Mouse (Mus musculus): ENCODE data around the gene Rhov. TPM values are rescaled to one million over a fixed set of nuclear protein-coding genes. Genes with fewer than 3 reads are reported as not detected.

The Rhov gene
- 0.83 and 1.9 TPM in 2 replicates for polyA plus RNA-seq (2016; fragmentation: Nextera tagmentation; extraction: Ambion mirVana)

- peak within 1 kb of the TSS; percentile 69 for H3K27ac ChIP-seq (replicated peaks)
- WGBS, result under 1% methylated on average over 49 of the region's 49 CpGs
Measured at GRCm38 (mm10) chr2:119270643-119271331, at the start of gene Rhov. Gene Rhov, minus strand, starts transcription at chr2:119271272.

DNA sequence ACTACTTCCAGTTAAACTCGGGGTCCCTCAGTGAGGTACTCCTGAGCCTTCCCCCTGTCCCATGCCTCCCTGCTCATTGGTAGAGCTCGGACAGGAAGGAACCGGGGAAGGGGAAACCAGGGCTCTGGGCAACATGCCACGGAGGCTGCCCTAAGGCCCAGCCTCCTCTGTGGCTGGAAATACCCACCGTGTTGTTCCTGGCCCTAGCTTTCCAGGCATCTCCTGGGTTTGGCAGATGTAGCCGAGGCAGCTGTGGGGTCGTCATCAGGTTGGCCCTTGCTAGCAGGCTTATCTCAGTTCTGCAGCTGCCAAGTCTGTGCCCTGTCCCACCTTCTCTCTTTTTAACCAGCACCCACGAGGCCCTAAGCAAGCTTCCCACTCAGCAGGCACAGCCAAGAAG lies 49.5 kb upstream of the Rhov start:
- Histone ChIP-seq H3K36me3 (no peaks in the 10 kb centered on the region), H3K9me3 (replicated peaks) (peaks cover 4% of the 10 kb centered on the region; the same call in 1 of the 2 replicates), H3K27me3 (ENCODE audit: low read depth, poor library complexity, severe bottlenecking) (peaks cover 95% of the 10 kb centered on the region), H3K4me3 (no peak overlapping the region), H3K4me1 (peaks cover 50% of the 10 kb centered on the region), H3K27ac (replicated peaks) (no peak overlapping the region)
- DNase-seq (ENCODE audit: low spot score), result no peak
- WGBS, result 77% methylated on average over 8 of the region's 8 CpGs

More at GRCm38 (mm10) chr2:119270643-119271331, at the start of gene Rhov:
- peaks cover 25% of the 10 kb centered on the region for H3K27me3 ChIP-seq (ENCODE audit: low read depth, poor library complexity, severe bottlenecking)
- H3K4me1 ChIP-seq, result peaks cover 12% of the 10 kb centered on the region
- peak; percentile 72 for DNase-seq (ENCODE audit: low spot score)
- no peaks in the 10 kb centered on the region for H3K36me3 ChIP-seq
- H3K4me3 ChIP-seq, result peak within 1 kb of the TSS; percentile 70
- no peaks in the 10 kb centered on the region for H3K9me3 ChIP-seq (replicated peaks)

GRCm38 (mm10) chr2:119318043-119318710 lies 47.1 kb upstream of the Rhov start:
- WGBS, result 81% methylated on average over 3 of the region's 3 CpGs
- H3K27me3 ChIP-seq (ENCODE audit: low read depth, poor library complexity, severe bottlenecking), result peaks cover 95% of the 10 kb centered on the region

DNA sequence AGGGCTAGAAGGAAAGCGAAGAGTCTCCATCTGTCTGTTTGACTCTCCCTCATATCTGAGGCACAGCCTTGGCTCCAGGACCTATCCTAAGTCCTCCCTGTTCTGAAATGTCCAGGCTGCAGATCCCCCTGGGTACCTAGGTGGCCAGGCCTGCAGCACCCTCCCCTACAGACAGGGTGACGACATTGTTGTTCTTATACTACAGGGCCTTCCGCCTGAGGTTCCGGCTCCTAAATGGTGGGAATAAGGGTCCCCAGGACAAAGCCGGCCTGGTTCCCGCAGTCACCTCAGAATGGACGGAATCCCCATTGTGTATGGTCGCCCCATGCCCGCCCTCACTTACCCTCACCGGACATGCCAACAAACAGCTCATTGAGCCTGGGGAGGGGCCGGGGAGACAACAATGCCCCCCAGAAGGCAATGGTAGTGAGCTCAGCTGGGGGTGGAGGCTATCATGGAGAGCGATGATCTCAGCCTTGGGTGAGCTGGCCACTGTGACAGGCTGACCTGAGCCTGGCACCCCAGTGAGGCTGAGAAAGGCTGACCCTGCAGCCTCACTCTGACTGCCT lies 43.8 kb upstream of the Rhov start:
- Histone ChIP-seq H3K27ac (replicated peaks) (0 out of 2 replicates have a peak overlapping the region, but pooled peaks have one; percentile 2), H3K36me3 (no peaks in the 10 kb centered on the region), H3K9me3 (replicated peaks) (peaks cover 4% of the 10 kb centered on the region; the same call in 1 of the 2 replicates), H3K4me3 (no peak overlapping the region), H3K4me1 (peaks cover 40% of the 10 kb centered on the region), H3K27me3 (ENCODE audit: low read depth, poor library complexity, severe bottlenecking) (peaks cover 77% of the 10 kb centered on the region)
- no peak for DNase-seq (ENCODE audit: low spot score)
- 66% methylated on average over 12 of the region's 12 CpGs for WGBS

More at GRCm38 (mm10) chr2:119318043-119318710, 47.1 kb upstream of the Rhov start:
- Histone ChIP-seq H3K36me3 (no peaks in the 10 kb centered on the region), H3K9me3 (replicated peaks) (peaks cover 4% of the 10 kb centered on the region; the same call in 1 of the 2 replicates), H3K4me3 (no peak overlapping the region), H3K27ac (replicated peaks) (no peak overlapping the region), H3K4me1 (peaks cover 41% of the 10 kb centered on the region)
- DNase-seq (ENCODE audit: low spot score), result no peak

- Histone ChIP-seq H3K27me3 (ENCODE audit: low read depth, poor library complexity, severe bottlenecking) (peaks cover 68% of the 10 kb centered on the region), H3K4me3 (no peak overlapping the region), H3K27ac (replicated peaks) (peak overlapping the region; percentile 2; the same call in 1 of the 2 replicates), H3K4me1 (peaks cover 40% of the 10 kb centered on the region), H3K9me3 (replicated peaks) (peaks cover 4% of the 10 kb centered on the region; the same call in 1 of the 2 replicates), H3K36me3 (no peaks in the 10 kb centered on the region)
- no peak for DNase-seq (ENCODE audit: low spot score)
- WGBS, result 39% methylated on average over 10 of the region's 10 CpGs
Measured at GRCm38 (mm10) chr2:119313780-119314479, 42.9 kb upstream of the Rhov start.

- Histone ChIP-seq H3K27ac (replicated peaks) (peak overlapping the region; percentile 18), H3K4me1 (peaks cover 37% of the 10 kb centered on the region), H3K27me3 (ENCODE audit: low read depth, poor library complexity, severe bottlenecking) (peaks cover 54% of the 10 kb centered on the region), H3K36me3 (no peaks in the 10 kb centered on the region), H3K9me3 (replicated peaks) (peaks cover 4% of the 10 kb centered on the region; the same call in 1 of the 2 replicates), H3K4me3 (no peak overlapping the region)
- DNase-seq (ENCODE audit: low spot score), result no peak
- WGBS, result 56% methylated on average over 2 of the region's 2 CpGs
Measured at GRCm38 (mm10) chr2:119312380-119312958, 41.4 kb upstream of the Rhov start.

DNA sequence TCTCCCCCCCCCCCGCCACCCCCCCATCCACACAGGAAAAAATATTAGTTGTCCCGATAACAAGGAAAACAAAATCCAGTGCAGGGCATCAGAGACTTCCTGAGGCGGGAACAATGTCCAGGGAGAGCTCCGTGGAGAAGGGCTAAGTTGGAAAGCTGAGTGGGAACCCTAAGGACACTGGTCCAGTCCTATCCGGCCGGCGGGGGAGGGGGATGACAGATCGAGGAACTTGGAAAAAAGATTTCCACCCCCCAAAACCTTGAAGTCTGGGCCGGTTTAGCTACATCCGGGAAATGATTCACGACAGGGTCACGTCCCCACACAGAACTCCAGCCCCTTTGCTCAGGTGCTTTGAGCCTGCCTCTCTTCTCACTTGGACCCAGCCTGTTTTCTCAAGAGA lies 40.5 kb upstream of the Rhov start:
- no peak for DNase-seq (ENCODE audit: low spot score)

GRCm38 (mm10) chr2:119304798-119305208 lies 33.7 kb upstream of the Rhov start:
- DNase-seq (ENCODE audit: low spot score), result peak; percentile 44
- no peaks in the 10 kb centered on the region for H3K9me3 ChIP-seq (replicated peaks)
- H3K4me3 ChIP-seq, result no peak overlapping the region
- H3K27me3 ChIP-seq (ENCODE audit: low read depth, poor library complexity, severe bottlenecking), result no peaks in the 10 kb centered on the region
- peaks cover under 1% of the 10 kb centered on the region; the same call in 1 of the 2 replicates for H3K36me3 ChIP-seq
- H3K27ac ChIP-seq (replicated peaks), result peak overlapping the region; percentile 50; the same call in 1 of the 2 replicates
- H3K4me1 ChIP-seq, result peaks cover 52% of the 10 kb centered on the region
- 23% methylated on average over 3 of the region's 3 CpGs for WGBS

More for the DNA sequence above, 40.5 kb upstream of the Rhov start:
- Histone ChIP-seq H3K4me1 (peaks cover 37% of the 10 kb centered on the region), H3K27me3 (ENCODE audit: low read depth, poor library complexity, severe bottlenecking) (peaks cover 46% of the 10 kb centered on the region), H3K27ac (replicated peaks) (no peak overlapping the region), H3K4me3 (no peak overlapping the region), H3K36me3 (no peaks in the 10 kb centered on the region), H3K9me3 (replicated peaks) (peaks cover 4% of the 10 kb centered on the region; the same call in 1 of the 2 replicates)
- WGBS, result 51% methylated on average over 12 of the region's 12 CpGs

- WGBS, result 50% methylated on average over 3 of the region's 3 CpGs
- Histone ChIP-seq H3K36me3 (peaks cover 5% of the 10 kb centered on the region), H3K4me3 (no peak overlapping the region), H3K4me1 (peaks cover 56% of the 10 kb centered on the region), H3K27ac (replicated peaks) (no peak overlapping the region; the same call in 1 of the 2 replicates), H3K9me3 (replicated peaks) (no peaks in the 10 kb centered on the region), H3K27me3 (ENCODE audit: low read depth, poor library complexity, severe bottlenecking) (no peaks in the 10 kb centered on the region)
- DNase-seq (ENCODE audit: low spot score), result no peak
Measured at GRCm38 (mm10) chr2:119304391-119304790, 33.3 kb upstream of the Rhov start.

GRCm38 (mm10) chr2:119302876-119303275 lies 31.8 kb upstream of the Rhov start:
- Histone ChIP-seq H3K27ac (replicated peaks) (no peak overlapping the region), H3K36me3 (peaks cover 20% of the 10 kb centered on the region), H3K4me1 (peaks cover 63% of the 10 kb centered on the region), H3K4me3 (no peak overlapping the region), H3K9me3 (replicated peaks) (no peaks in the 10 kb centered on the region), H3K27me3 (ENCODE audit: low read depth, poor library complexity, severe bottlenecking) (no peaks in the 10 kb centered on the region)
- no peak for DNase-seq (ENCODE audit: low spot score)
- WGBS, result 75% methylated on average over 6 of the region's 6 CpGs

DNA sequence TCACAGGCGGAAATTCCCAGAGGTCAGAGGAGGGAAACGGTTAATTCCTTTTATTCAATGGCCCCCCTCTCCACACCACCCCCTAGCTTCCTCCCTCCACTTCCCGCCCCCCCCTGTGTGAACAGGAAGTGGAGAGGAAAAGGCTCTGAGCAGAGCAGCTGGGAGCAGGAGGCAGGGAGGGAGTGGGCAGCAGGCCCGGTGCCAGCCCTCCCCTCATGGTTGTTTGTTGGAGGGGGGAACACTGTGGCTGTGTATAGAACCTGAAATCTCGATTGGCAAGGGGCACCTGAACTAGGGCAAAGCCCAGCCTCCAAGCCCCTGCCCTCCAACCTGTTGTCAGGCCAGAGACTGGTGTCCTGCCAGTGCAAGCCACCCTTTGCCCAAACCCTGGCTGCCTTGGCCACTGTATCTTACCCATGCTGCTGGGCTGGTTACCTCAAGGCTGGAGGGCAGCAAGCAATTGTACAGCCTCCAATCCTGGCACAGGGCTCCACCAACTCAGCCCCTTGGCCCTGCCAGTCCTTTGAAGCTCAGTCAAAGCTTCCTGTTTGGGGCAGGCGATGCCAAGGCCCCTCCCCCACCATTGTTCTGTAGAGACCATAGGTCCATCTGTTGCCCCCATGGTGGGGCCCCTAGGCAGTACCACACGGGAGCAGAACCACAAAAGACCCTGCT lies 29.9 kb upstream of the Rhov start:
- no peaks in the 10 kb centered on the region for H3K27me3 ChIP-seq (ENCODE audit: low read depth, poor library complexity, severe bottlenecking)
- H3K9me3 ChIP-seq (replicated peaks), result no peaks in the 10 kb centered on the region
- DNase-seq (ENCODE audit: low spot score), result no peak
- peak overlapping the region; percentile 56 for H3K27ac ChIP-seq (replicated peaks)
- peaks cover 37% of the 10 kb centered on the region for H3K36me3 ChIP-seq
- WGBS, result 49% methylated on average over 7 of the region's 7 CpGs
- H3K4me1 ChIP-seq, result peaks cover 61% of the 10 kb centered on the region
- peak overlapping the region; percentile 36; the same call in 1 of the 2 replicates for H3K4me3 ChIP-seq

All from midbrain, embryonic 10.5 days (tissue).